Mouse (Mus musculus): ENCODE measurements around the gene Pkd1.

DNA sequence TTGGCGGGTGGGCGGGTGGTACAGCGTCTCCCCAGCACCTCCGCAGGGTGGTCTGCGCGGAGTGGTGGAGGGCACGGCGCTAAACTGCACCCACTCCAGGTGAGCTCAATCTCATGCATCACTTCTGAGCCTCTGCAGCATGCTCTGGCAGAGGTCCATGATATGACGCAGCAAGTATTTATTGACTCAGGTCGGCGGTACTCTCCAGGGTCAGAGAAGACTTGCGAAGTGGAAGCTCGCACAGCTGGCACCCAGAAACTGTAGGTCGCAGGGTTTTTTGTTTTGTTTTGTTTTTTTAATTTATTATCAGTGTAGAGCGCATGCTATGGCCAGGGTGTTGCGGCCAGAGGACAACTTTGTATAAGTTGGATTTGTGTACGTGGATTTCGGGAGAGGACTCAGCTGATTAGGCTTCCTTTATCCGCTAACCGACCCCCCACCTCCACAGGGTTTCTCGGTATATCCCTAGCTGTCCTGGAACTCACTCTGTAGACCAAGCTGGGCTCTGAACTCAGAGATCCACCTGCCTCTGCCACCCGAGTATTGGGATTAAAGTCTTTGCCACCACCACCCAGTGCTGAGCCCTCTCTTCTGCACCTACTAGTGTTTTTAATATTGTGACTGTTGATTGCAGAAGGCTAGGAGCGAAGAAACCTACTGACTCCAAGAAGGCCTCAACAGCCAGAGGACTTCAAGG lies 565 bp upstream of the Pkd1 start:
- TF ChIP-seq CTCF (IDR thresholded peaks at IDR 0.05; ENCODE audit: low read depth), result no peak
- TF ChIP-seq EP300 (IDR thresholded peaks at IDR 0.05; ENCODE audit: low read depth), result no peak

All from heart, postnatal 0 days (tissue).